Mouse (Mus musculus) lung, embryonic 14.5 days (tissue): ENCODE measurements around the gene Pnp2. TPM values are rescaled to one million over a fixed set of nuclear protein-coding genes. Genes with fewer than 3 reads are reported as not detected.

ENCODE experiments used
- ATAC-seq: fragments of 200-750 bp; cut with Nextera tagmentation; 2 replicates; pipeline ENCODE4 v1.8.0; 2017; ENCODE audit warnings: mild to moderate bottlenecking, moderate TSS enrichment, moderate library complexity; ENCODE audit not compliant: insufficient read depth
- DNase-seq: peaks from one replicate; pipeline ENCODE4 v3.0.0-alpha.2; 2015
- H3K27ac ChIP-seq: fragments of 300-500 bp; sonication (generic); 2 replicates; pipeline ENCODE4 v1.5.1; 2014; ENCODE audit warnings: low read depth, mild to moderate bottlenecking, moderate library complexity
- H3K27me3 ChIP-seq: fragments of 300-500 bp; sonication (generic); 2 replicates; pipeline ENCODE4 v1.6.1; 2014; ENCODE audit warnings: low read length, control low read depth; ENCODE audit not compliant: insufficient read depth
- H3K36me3 ChIP-seq: fragments of 300-500 bp; sonication (generic); 2 replicates; pipeline ENCODE4 v1.6.1; 2014; ENCODE audit warnings: control low read depth; ENCODE audit not compliant: insufficient read depth
- H3K4me1 ChIP-seq: fragments of 300-500 bp; sonication (generic); 2 replicates; pipeline ENCODE4 v1.6.1; 2014; ENCODE audit warnings: antibody characterized with exemption, control low read depth; ENCODE audit not compliant: insufficient read depth
- H3K4me2 ChIP-seq: fragments of 300-500 bp; sonication (generic); 2 replicates; pipeline ENCODE4 v1.6.1; 2014; ENCODE audit warnings: mild to moderate bottlenecking
- H3K4me3 ChIP-seq: fragments of 300-500 bp; sonication (generic); 2 replicates; pipeline ENCODE4 v1.5.1; 2014; ENCODE audit warnings: low read depth, low read length
- H3K9ac ChIP-seq: fragments of 300-500 bp; sonication (generic); 2 replicates; pipeline ENCODE4 v1.6.1; 2014
- H3K9me3 ChIP-seq: fragments of 300-500 bp; sonication (generic); 2 replicates; pipeline ENCODE4 v1.6.1; 2016; ENCODE audit warnings: low read depth, low read length, control low read depth
- CTCF ChIP-seq: IDR thresholded peaks from 2 replicates; pipeline ENCODE4 v1.5.1; 2016; ENCODE audit warnings: antibody characterized with exemption, low read depth
- WGBS: fragments of 180-500 bp; shearing (Covaris S2); extraction: QIAGEN DNeasy Blood & Tissue Kit; methylation state at CpG from one replicate; pipeline ENCODE4 v1.1.7; 2014; 5-methylcytosine and 5-hydroxymethylcytosine counted together
- polyA plus RNA-seq: library from polyadenylated mRNA; unstranded; fragments of >200 nt; fragmentation: Nextera tagmentation; extraction: Ambion mirVana; gene quantifications from 2 replicates; pipeline ENCODE4 v1.2.1, GENCODE M21; 2014

Gene Pnp2
- polyA plus RNA-seq, 1 experiment from 2014 or later = 0.42 TPM

DNA sequence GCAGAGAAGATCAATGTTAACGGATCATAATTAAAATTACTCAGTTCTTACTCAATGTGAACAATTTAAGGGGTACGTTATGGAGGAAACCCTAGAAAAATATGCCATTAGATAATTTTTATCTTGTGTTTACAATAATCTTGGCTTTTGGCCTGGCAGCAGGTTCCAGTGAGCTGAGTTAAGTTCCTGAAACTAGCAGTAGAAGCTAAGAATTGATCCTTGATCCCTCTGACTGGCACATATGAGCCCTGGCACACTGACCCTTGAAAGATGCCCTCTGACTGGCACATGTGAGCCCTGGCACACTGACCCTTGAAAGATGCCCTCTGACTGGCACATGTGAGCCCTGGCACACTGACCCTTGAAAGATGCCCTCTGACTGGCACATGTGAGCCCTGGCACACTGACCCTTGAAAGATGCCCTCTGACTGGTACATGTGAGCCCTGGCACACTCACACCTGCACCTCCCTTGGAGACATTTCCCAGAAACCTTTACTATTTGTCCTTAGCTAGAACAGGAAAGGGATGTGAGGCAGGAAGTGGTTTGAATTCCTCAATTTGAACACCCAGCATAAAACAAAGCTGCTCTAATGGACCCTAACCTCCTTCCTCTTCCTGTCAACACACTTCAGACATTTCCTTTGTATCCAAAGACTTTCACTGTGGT, 42.3 kb downstream of the Pnp2 start:
- no peaks in the 10 kb centered on the region for H3K36me3 ChIP-seq
- 48% methylated on average over 2 of the region's 2 CpGs for WGBS
- H3K4me2 ChIP-seq = no peak overlapping the region
- no peak for TF ChIP-seq CTCF
- no peaks in the 10 kb centered on the region for H3K9me3 ChIP-seq
- DNase-seq (peak; percentile 42), ATAC-seq (no peak)
- no peaks in the 10 kb centered on the region for H3K27me3 ChIP-seq
- H3K4me1 ChIP-seq = no peaks in the 10 kb centered on the region
- H3K27ac ChIP-seq = no peak overlapping the region
- no peak overlapping the region for H3K4me3 ChIP-seq
- H3K9ac ChIP-seq = no peak overlapping the region

DNA sequence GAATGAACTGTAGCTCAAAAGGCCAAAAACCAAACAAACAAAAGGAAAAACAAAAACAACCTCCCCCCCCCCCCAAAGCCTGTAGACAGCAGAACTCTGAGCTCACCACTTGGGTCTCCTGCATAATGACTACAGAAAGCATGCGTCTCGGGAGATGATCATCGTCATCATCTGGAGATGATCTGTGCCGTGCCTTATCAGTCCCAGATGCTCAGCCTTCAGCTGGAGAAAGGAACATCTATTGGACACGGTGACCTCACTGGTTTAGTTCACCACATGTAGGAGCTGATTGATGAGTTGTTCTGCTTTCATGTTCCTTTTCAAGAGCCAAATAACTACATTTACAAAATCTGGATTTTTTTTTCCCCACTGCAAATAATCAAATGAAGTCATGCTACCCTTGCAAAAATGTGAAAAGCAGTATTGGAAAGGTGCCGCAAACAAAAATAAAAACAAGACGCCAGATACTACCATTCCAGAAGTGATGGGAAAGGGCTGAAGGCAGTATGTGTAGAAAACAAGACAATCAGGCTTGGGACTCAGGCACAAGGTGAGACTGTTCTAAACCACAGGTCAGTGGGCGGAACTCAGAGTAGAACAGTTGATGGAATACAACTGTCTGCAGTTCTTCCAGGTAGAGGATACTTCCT, 51.5 kb downstream of the Pnp2 start, which contains the start of gene Rnase10:
Gene Rnase10 (plus strand): TSS at position 600 of the 650 bp plus-strand sequence.
- no peak for DNase-seq
- 66% methylated on average over 8 of the region's 8 CpGs for WGBS
- peak within 1 kb of the TSS; percentile 92 for H3K27ac ChIP-seq

DNA sequence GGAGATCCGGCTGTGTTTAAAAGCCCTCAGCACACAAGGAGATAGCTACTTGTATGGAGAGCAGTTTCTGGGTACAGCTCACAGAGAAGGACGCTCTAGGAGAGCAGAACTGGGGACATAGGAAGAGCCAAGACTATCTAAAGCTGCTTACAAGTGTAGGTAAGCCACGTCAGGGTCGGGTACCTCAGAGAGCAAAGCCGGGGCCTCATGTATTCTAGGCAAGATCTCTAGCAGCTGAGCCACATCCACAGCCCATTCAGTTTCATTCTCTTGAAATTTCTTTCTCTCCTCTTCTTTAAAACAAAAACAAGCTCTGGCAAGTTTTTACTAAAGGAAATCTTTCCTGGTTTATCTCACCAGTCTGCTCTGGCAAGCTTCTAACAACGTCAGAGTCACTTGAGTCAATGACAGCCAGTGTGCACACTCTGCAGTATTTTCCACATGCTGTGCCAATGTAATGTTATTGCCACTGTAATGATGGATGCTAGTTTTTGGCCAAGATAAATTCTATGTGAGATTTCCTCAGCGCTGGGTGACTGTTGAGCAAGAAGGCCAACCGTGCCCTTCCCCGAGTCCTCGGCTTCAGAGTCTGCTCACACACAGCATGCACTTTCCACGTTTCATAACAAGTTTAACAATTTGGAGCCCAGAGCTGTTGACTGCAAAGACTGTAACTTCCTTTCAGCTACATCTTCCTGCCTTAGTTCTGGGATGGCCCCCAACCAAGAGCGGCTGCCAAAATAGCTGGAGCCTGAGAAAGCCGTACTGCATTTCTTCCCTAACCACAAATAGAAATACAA, 52.3 kb downstream of the Pnp2 start:
- Histone ChIP-seq H3K4me1 (0 out of 2 replicates have a peak, but pooled peaks cover 3% of the 10 kb centered on the region), H3K9me3 (no peaks in the 10 kb centered on the region), H3K4me3 (no peak overlapping the region), H3K4me2 (peak overlapping the region; percentile 13; the same call in 1 of the 2 replicates), H3K9ac (no peak overlapping the region), H3K27ac (peak overlapping the region; percentile 92), H3K36me3 (no peaks in the 10 kb centered on the region), H3K27me3 (no peaks in the 10 kb centered on the region)
- peak; percentile 83 for DNase-seq
- no peak for TF ChIP-seq CTCF
- peak; percentile 94 for ATAC-seq
- WGBS = 44% methylated on average over 13 of the region's 13 CpGs

More for the DNA sequence above, 51.5 kb downstream of the Pnp2 start, which contains the start of gene Rnase10:
- H3K27me3 ChIP-seq = no peaks in the 10 kb centered on the region
- H3K4me3 ChIP-seq = no peak within 1 kb of the TSS
- no peaks in the 10 kb centered on the region for H3K36me3 ChIP-seq
- H3K9ac ChIP-seq = no peak within 1 kb of the TSS
- no peak for ATAC-seq
- H3K4me2 ChIP-seq = peak within 1 kb of the TSS; percentile 13; the same call in 1 of the 2 replicates
- no peak for TF ChIP-seq CTCF
- 0 out of 2 replicates have a peak, but pooled peaks cover 3% of the 10 kb centered on the region for H3K4me1 ChIP-seq
- no peaks in the 10 kb centered on the region for H3K9me3 ChIP-seq

DNA sequence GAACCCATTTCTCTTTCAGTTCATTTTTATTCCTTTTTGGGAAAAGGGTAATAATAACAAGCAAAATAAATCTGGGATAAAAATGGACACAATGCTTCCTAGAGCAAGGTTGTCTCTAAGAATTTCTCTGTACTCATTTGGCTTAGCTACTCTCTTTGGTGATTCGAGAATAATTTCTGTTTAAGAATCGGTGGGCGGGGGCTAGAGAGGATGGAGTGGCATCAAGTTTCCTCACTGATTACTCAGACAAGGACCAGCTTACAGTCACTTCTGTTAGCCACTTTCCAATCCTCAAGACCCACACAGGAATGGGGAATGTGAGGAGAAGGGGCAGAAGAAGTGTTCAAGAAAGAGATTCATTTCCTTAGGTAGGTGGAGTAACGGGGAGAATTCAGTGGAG, 53.0 kb downstream of the Pnp2 start:
- Histone ChIP-seq H3K27me3 (no peaks in the 10 kb centered on the region), H3K4me2 (no peak overlapping the region; the same call in 1 of the 2 replicates), H3K4me3 (no peak overlapping the region), H3K27ac (peak overlapping the region; percentile 92), H3K4me1 (0 out of 2 replicates have a peak, but pooled peaks cover 3% of the 10 kb centered on the region), H3K9me3 (no peaks in the 10 kb centered on the region), H3K36me3 (no peaks in the 10 kb centered on the region), H3K9ac (no peak overlapping the region)
- TF ChIP-seq CTCF = no peak
- DNase-seq (no peak), ATAC-seq (no peak)
- 63% methylated on average over 4 of the region's 4 CpGs for WGBS

DNA sequence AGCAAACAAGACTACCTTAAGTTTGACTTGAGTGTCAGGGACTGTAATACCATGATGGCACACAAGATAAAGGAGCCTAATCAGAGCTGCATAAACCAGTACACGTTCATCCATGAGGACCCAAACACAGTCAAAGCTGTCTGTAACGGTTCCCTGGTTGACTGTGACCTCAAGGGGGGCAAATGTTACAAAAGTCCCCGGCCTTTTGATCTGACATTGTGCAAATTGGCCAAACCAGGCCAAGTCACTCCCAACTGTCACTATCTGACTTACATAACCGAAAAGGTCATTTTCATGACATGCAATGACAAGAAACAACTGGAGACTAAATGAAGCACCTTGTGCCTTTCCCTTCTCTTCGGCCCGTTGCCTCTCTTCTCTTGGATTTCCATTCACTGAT, 53.8 kb downstream of the Pnp2 start:
- Histone ChIP-seq H3K27me3 (no peaks in the 10 kb centered on the region), H3K4me3 (no peak overlapping the region), H3K4me2 (no peak overlapping the region), H3K4me1 (0 out of 2 replicates have a peak, but pooled peaks cover 3% of the 10 kb centered on the region), H3K36me3 (no peaks in the 10 kb centered on the region), H3K9me3 (no peaks in the 10 kb centered on the region), H3K9ac (no peak overlapping the region), H3K27ac (no peak overlapping the region; the same call in 1 of the 2 replicates)
- TF ChIP-seq CTCF = no peak
- no peak for ATAC-seq
- DNase-seq = no peak
- WGBS = 80% methylated on average over 6 of the region's 6 CpGs

Other genes with a start within 250 kb of the Pnp2 start
- gene Olfr748, start 248.6 kb upstream of the Pnp2 start, polyA plus RNA-seq = not detected in 2 replicates
- not detected in 2 replicates for gene Olfr749, start 210.9 kb upstream of the Pnp2 start, polyA plus RNA-seq
- gene Ttc5, start 170.5 kb upstream of the Pnp2 start, polyA plus RNA-seq = 68.3 and 68.6 TPM in 2 replicates
- gene Ccnb1ip1, start 148.3 kb upstream of the Pnp2 start, polyA plus RNA-seq = not detected in 2 replicates
- gene Parp2, start 148.2 kb upstream of the Pnp2 start, polyA plus RNA-seq = 71.0 and 74.7 TPM in 2 replicates
- gene Tep1, start 85.4 kb upstream of the Pnp2 start, polyA plus RNA-seq = 6.1 and 7.2 TPM in 2 replicates
- gene Klhl33, start 58.5 kb upstream of the Pnp2 start, polyA plus RNA-seq = 0.26 and 0.29 TPM in 2 replicates
- gene Osgep, start 31.1 kb upstream of the Pnp2 start, polyA plus RNA-seq = 164 and 183 TPM in 2 replicates
- 272 and 273 TPM in 2 replicates for gene Apex1, start 31.0 kb upstream of the Pnp2 start, polyA plus RNA-seq
- gene Pip4p1, start 25.1 kb upstream of the Pnp2 start, polyA plus RNA-seq = 45.6 and 47.1 TPM in 2 replicates
- gene Pnp, start 24.9 kb upstream of the Pnp2 start, polyA plus RNA-seq = 64.4 and 67.0 TPM in 2 replicates
- gene Gm49342, start 11.5 kb upstream of the Pnp2 start, polyA plus RNA-seq = not detected in 2 replicates
- 0.45 TPM in 1 of 2 replicates, not detected in the other for gene Rnase10, start 51.8 kb downstream of the Pnp2 start, polyA plus RNA-seq
- not detected in 2 replicates for gene Rnase9, start 85.9 kb downstream of the Pnp2 start, polyA plus RNA-seq
- not detected in 2 replicates for gene Rnase11, start 94.2 kb downstream of the Pnp2 start, polyA plus RNA-seq
- gene Rnase12, start 101.7 kb downstream of the Pnp2 start, polyA plus RNA-seq = not detected in 2 replicates
- not detected in 2 replicates for gene Olfr750, start 118.4 kb downstream of the Pnp2 start, polyA plus RNA-seq
- 27.6 and 29.6 TPM in 2 replicates for gene Rnase4, start 135.1 kb downstream of the Pnp2 start, polyA plus RNA-seq
- gene Ang, start 135.2 kb downstream of the Pnp2 start, polyA plus RNA-seq = 5.2 and 5.6 TPM in 2 replicates
- gene Eddm3b, start 158.4 kb downstream of the Pnp2 start, polyA plus RNA-seq = not detected in 2 replicates
- gene Rnase6, start 167.9 kb downstream of the Pnp2 start, polyA plus RNA-seq = 1.2 and 1.4 TPM in 2 replicates
- gene Rnase1, start 190.8 kb downstream of the Pnp2 start, polyA plus RNA-seq = 0.50 TPM in 1 of 2 replicates, not detected in the other
- not detected in 2 replicates for gene Rnase2b, start 206.3 kb downstream of the Pnp2 start, polyA plus RNA-seq
- not detected in 2 replicates for gene Ang2, start 243.2 kb downstream of the Pnp2 start, polyA plus RNA-seq
- not detected in 2 replicates for gene Ear14, start 247.4 kb downstream of the Pnp2 start, polyA plus RNA-seq